Mouse (Mus musculus): ENCODE data around the gene Tymp.

Gene Tymp

DNA sequence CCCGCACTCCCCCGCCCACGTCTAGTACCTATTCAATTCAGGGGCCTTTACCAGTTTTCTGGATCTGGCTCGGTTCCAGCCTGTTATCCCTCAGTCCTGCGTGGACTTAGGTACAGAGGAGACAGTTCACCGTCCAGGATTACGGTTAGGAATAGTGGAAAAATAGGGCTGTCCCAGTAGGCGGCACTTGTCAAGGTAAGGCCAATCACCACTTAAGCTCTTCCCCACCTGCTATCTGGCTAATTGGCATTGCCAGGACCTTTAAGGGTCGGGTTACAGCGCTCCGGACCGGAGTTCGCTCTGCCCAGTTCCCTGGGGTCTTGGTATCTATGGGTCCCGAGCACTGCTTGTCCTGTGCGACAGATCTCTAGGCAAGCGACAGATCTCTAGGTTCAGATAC, at the start of gene Tymp:
Gene Tymp, minus strand, starts transcription at position 83 of the 400 bp plus-strand sequence.
- no peak for TF ChIP-seq GATA4 (IDR thresholded peaks at IDR 0.05; ENCODE audit: insufficient replicate concordance, low read length)

GRCm38 (mm10) chr15:89425711-89426121, 48.9 kb upstream of the Tymp start, which contains the start of gene Cpt1b:
Gene Cpt1b, minus strand, starts transcription at chr15:89425863.
- TF ChIP-seq GATA4 (IDR thresholded peaks at IDR 0.05; ENCODE audit: insufficient replicate concordance, low read length) = no peak

- TF ChIP-seq GATA4 (IDR thresholded peaks at IDR 0.05; ENCODE audit: insufficient replicate concordance, low read length) = no peak
Observed at GRCm38 (mm10) chr15:89424621-89425020, 47.8 kb upstream of the Tymp start.

DNA sequence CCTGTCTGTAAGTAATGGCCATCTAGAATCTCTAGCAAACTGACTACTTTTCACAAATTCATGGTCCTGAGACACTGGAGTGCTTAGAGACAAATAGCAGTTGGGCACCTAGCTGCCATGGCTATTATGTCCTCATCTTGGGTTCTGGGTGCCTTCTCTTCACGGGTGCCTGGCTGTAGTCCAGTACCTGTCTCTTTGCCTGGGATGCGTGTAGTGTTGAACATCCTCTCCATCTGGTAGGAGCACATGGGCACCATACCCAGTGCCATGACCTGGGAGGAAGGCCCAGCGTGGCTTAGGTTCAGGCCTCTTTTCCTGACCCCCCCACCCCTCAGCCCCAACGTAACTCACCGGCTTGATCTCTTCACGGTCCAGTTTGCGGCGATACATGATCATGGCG, 45.1 kb upstream of the Tymp start:
- no peak for TF ChIP-seq GATA4 (IDR thresholded peaks at IDR 0.05; ENCODE audit: insufficient replicate concordance, low read length)

DNA sequence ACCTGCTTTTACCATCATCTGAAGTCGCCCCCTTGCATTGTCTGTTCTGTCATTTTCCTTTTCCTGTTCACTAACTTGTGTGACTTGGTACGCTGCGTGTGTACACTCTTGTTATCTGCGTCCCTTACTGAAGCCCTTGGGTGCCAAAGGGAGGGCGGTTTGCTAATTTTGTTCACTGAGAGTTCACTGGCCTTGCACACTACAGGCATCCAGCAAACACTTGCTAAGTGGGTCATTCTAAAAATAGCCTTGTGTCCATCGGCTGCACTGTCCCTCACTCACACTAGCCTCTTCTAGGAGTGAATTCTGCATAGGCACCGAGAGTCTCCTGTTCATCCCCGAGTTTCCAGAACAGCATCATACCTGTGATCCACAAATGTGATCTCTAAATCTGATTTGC, 38.4 kb upstream of the Tymp start:
- TF ChIP-seq GATA4 (IDR thresholded peaks at IDR 0.05; ENCODE audit: insufficient replicate concordance, low read length) = no peak

- TF ChIP-seq GATA4 (IDR thresholded peaks at IDR 0.05; ENCODE audit: insufficient replicate concordance, low read length) = no peak
Observed at GRCm38 (mm10) chr15:89410118-89410517, 33.3 kb upstream of the Tymp start, which contains the start of gene Syce3. Gene Syce3, minus strand, starts transcription at chr15:89410503.

GRCm38 (mm10) chr15:89406691-89407090, 29.9 kb upstream of the Tymp start:
- no peak for TF ChIP-seq GATA4 (IDR thresholded peaks at IDR 0.05; ENCODE audit: insufficient replicate concordance, low read length)

- TF ChIP-seq GATA4 (IDR thresholded peaks at IDR 0.05; ENCODE audit: insufficient replicate concordance, low read length) = no peak
Observed at GRCm38 (mm10) chr15:89404831-89405623, 28.2 kb upstream of the Tymp start.

GRCm38 (mm10) chr15:89402471-89402870, 25.6 kb upstream of the Tymp start:
- no peak for TF ChIP-seq GATA4 (IDR thresholded peaks at IDR 0.05; ENCODE audit: insufficient replicate concordance, low read length)

GRCm38 (mm10) chr15:89399716-89400115, 22.9 kb upstream of the Tymp start:
- no peak for TF ChIP-seq GATA4 (IDR thresholded peaks at IDR 0.05; ENCODE audit: insufficient replicate concordance, low read length)

DNA sequence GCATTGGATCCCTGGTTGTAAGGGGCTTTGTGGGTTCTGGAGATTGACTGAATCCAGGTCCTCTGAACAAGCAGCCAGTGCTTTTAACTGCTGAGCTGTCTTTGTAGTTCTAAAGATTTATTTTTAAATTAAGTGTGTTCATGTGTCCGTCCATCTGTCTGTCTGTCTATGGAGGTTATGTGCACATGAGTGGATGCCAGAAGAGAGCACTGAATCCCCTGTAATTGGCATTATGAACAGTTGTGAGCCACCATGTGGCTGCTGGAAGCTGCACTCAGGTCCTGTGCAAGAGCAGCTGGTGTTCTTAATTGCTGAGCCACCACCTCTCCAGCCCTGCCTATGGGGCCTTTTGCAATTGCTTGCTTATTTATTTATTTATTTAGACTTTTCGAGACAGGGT, 21.3 kb upstream of the Tymp start:
- TF ChIP-seq GATA4 (IDR thresholded peaks at IDR 0.05; ENCODE audit: insufficient replicate concordance, low read length) = no peak

DNA sequence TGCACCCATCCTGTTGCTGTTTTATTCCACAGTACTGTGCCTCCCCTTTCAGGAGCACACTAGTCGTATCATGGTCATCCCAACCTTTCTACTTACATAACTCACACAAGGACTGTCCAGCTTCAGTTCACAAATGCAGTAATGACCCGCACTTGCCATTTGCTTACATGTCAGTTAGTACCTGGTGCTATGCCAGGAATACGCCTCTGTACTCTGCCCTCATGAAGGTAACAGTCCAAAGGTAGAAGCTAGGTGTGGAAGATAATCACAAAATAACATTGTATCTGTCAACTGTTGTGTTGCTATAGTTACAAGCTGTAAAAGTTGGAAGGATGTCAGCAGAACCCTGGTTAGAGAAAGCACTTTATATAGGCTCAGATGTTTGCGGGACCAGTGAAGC, 20.0 kb upstream of the Tymp start:
- TF ChIP-seq GATA4 (IDR thresholded peaks at IDR 0.05; ENCODE audit: insufficient replicate concordance, low read length) = no peak

GRCm38 (mm10) chr15:89390081-89390480, 13.2 kb upstream of the Tymp start:
- TF ChIP-seq GATA4 (IDR thresholded peaks at IDR 0.05; ENCODE audit: insufficient replicate concordance, low read length) = no peak

DNA sequence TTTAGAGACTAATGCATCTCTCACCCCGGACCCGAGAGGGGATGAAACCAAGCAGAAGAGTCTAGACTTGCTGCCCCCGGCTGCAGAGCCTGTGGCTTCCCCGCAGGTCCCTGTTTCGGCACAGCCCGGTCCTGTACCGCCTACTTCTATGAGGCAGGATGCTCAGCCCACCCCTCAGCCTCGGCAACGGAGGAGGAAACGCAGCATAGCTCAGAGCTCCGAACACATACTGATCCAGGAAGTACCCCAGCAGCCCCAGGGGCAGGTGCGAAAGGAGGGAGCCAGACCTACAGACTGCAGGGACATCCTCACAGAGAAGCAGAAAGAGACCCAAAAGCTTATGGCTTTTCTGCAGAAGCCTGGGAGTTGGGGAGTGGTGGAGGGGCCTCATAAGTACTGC, 10.3 kb upstream of the Tymp start:
- TF ChIP-seq GATA4 (IDR thresholded peaks at IDR 0.05; ENCODE audit: insufficient replicate concordance, low read length) = no peak

DNA sequence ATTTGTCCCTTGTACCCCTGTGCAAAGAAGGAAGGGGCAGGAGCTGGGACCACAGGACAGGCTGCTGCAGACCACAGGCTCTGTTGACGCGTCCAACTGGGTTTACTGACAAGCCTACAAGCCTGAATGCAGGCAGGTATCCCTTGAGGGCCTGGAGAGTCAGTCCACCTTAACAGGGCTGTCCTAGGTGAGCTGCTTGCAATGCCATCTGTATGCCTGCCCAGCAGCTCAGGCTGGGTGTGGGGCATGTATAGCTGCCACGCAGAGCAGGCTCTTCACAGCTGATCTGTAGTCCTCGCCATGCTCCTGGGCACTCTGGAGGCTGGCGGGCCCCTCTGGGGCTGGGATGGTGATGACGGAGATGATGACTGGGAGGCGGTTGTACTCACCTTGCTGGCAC, 7.8 kb upstream of the Tymp start, which contains the start of gene Klhdc7b:
Gene Klhdc7b, plus strand, starts transcription at position 301 of the 400 bp plus-strand sequence.
- no peak for TF ChIP-seq GATA4 (IDR thresholded peaks at IDR 0.05; ENCODE audit: insufficient replicate concordance, low read length)

DNA sequence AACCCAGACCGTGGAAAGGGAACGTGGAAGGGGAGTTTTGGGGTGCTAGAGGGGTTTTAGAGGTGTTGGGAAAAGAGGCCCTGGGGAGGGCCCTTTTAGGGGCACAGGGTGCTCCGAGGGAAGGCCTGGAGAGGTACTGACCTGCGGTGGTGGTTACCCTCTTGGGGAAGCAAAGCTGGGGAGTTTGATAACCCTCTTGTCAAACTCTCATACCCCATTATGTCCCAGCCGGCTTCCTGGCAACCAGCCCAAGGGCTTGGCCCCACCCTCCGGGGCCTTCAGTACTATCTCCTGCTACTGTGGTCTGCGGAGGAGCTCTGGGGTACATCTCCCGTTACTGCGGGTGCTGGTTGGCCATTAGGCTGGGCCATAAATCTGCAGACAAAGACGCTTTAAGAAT, 2.6 kb upstream of the Tymp start:
- TF ChIP-seq GATA4 (IDR thresholded peaks at IDR 0.05; ENCODE audit: insufficient replicate concordance, low read length) = no peak

All from liver, adult (tissue).